Mouse (Mus musculus): ENCODE measurements around the gene Cd34. TPM values are rescaled to one million over a fixed set of nuclear protein-coding genes. Genes with fewer than 3 reads are reported as not detected.

The Cd34 gene
- polyA plus RNA-seq (2015; fragmentation: Nextera tagmentation; extraction: Ambion mirVana) = 205 and 212 TPM in 2 replicates

GRCm38 (mm10) chr1:194938715-194939114 lies at the start of gene Cd34:
Cd34 (plus strand) TSS chr1:194938819.
- H3K27me3 ChIP-seq (ENCODE audit: control insufficient read depth, insufficient read depth, low read depth, low read length) = peaks cover 4% of the 10 kb centered on the region; the same call in 1 of the 2 replicates
- peak within 1 kb of the TSS; percentile 62 for H3K4me3 ChIP-seq (ENCODE audit: low read length)
- H3K9me3 ChIP-seq (ENCODE audit: control insufficient read depth, low read length) = no peaks in the 10 kb centered on the region
- no peaks in the 10 kb centered on the region for H3K36me3 ChIP-seq (ENCODE audit: control insufficient read depth, insufficient read depth, low read length)
- peak within 1 kb of the TSS; percentile 75 for H3K27ac ChIP-seq (ENCODE audit: low read length)
- peak; percentile 99 for ATAC-seq (ENCODE audit: low read depth)
- H3K4me2 ChIP-seq (ENCODE audit: low read depth, low read length) = peak within 1 kb of the TSS; percentile 79
- H3K9ac ChIP-seq (ENCODE audit: low read length) = peak within 1 kb of the TSS; percentile 77
- WGBS = under 1% methylated on average over 26 of the region's 26 CpGs
- peaks cover 8% of the 10 kb centered on the region; the same call in 1 of the 2 replicates for H3K4me1 ChIP-seq (replicated peaks; ENCODE audit: control insufficient read depth, insufficient read depth, low read length)

- ATAC-seq (ENCODE audit: low read depth) = no peak
- Histone ChIP-seq H3K9ac (ENCODE audit: low read length) (no peak overlapping the region), H3K4me1 (replicated peaks; ENCODE audit: control insufficient read depth, insufficient read depth, low read length) (no peaks in the 10 kb centered on the region), H3K4me2 (ENCODE audit: low read depth, low read length) (no peak overlapping the region), H3K36me3 (ENCODE audit: control insufficient read depth, insufficient read depth, low read length) (no peaks in the 10 kb centered on the region), H3K9me3 (ENCODE audit: control insufficient read depth, low read length) (no peaks in the 10 kb centered on the region), H3K27ac (ENCODE audit: low read length) (no peak overlapping the region), H3K27me3 (ENCODE audit: control insufficient read depth, insufficient read depth, low read depth, low read length) (no peaks in the 10 kb centered on the region), H3K4me3 (ENCODE audit: low read length) (no peak overlapping the region)
- 44% methylated on average over 1 of the region's 1 CpGs for WGBS
Observed at GRCm38 (mm10) chr1:194894513-194894912, 44.1 kb upstream of the Cd34 start.

GRCm38 (mm10) chr1:194895287-194895686 lies 43.3 kb upstream of the Cd34 start:
- H3K9ac ChIP-seq (ENCODE audit: low read length) = no peak overlapping the region
- H3K4me3 ChIP-seq (ENCODE audit: low read length) = no peak overlapping the region
- H3K27me3 ChIP-seq (ENCODE audit: control insufficient read depth, insufficient read depth, low read depth, low read length) = no peaks in the 10 kb centered on the region
- ATAC-seq (ENCODE audit: low read depth) = no peak
- H3K4me1 ChIP-seq (replicated peaks; ENCODE audit: control insufficient read depth, insufficient read depth, low read length) = no peaks in the 10 kb centered on the region
- WGBS = 73% methylated on average over 3 of the region's 3 CpGs
- no peaks in the 10 kb centered on the region for H3K9me3 ChIP-seq (ENCODE audit: control insufficient read depth, low read length)
- H3K36me3 ChIP-seq (ENCODE audit: control insufficient read depth, insufficient read depth, low read length) = no peaks in the 10 kb centered on the region
- no peak overlapping the region for H3K4me2 ChIP-seq (ENCODE audit: low read depth, low read length)
- no peak overlapping the region for H3K27ac ChIP-seq (ENCODE audit: low read length)

GRCm38 (mm10) chr1:194901075-194901474 lies 37.5 kb upstream of the Cd34 start:
- no peaks in the 10 kb centered on the region for H3K27me3 ChIP-seq (ENCODE audit: control insufficient read depth, insufficient read depth, low read depth, low read length)
- no peak overlapping the region for H3K4me2 ChIP-seq (ENCODE audit: low read depth, low read length)
- H3K9ac ChIP-seq (ENCODE audit: low read length) = no peak overlapping the region
- ATAC-seq (ENCODE audit: low read depth) = no peak
- no peaks in the 10 kb centered on the region for H3K9me3 ChIP-seq (ENCODE audit: control insufficient read depth, low read length)
- no peaks in the 10 kb centered on the region for H3K36me3 ChIP-seq (ENCODE audit: control insufficient read depth, insufficient read depth, low read length)
- H3K4me1 ChIP-seq (replicated peaks; ENCODE audit: control insufficient read depth, insufficient read depth, low read length) = no peaks in the 10 kb centered on the region
- no peak overlapping the region for H3K4me3 ChIP-seq (ENCODE audit: low read length)
- H3K27ac ChIP-seq (ENCODE audit: low read length) = no peak overlapping the region

GRCm38 (mm10) chr1:194901826-194902225 lies 36.8 kb upstream of the Cd34 start:
- ATAC-seq (ENCODE audit: low read depth) = no peak
- no peak overlapping the region for H3K9ac ChIP-seq (ENCODE audit: low read length)
- no peak overlapping the region for H3K27ac ChIP-seq (ENCODE audit: low read length)
- no peak overlapping the region for H3K4me3 ChIP-seq (ENCODE audit: low read length)
- H3K36me3 ChIP-seq (ENCODE audit: control insufficient read depth, insufficient read depth, low read length) = no peaks in the 10 kb centered on the region
- 60% methylated on average over 1 of the region's 1 CpGs for WGBS
- no peaks in the 10 kb centered on the region for H3K4me1 ChIP-seq (replicated peaks; ENCODE audit: control insufficient read depth, insufficient read depth, low read length)
- no peaks in the 10 kb centered on the region for H3K9me3 ChIP-seq (ENCODE audit: control insufficient read depth, low read length)
- H3K27me3 ChIP-seq (ENCODE audit: control insufficient read depth, insufficient read depth, low read depth, low read length) = no peaks in the 10 kb centered on the region
- no peak overlapping the region for H3K4me2 ChIP-seq (ENCODE audit: low read depth, low read length)

- Histone ChIP-seq H3K4me1 (replicated peaks; ENCODE audit: control insufficient read depth, insufficient read depth, low read length) (no peaks in the 10 kb centered on the region), H3K27me3 (ENCODE audit: control insufficient read depth, insufficient read depth, low read depth, low read length) (no peaks in the 10 kb centered on the region), H3K27ac (ENCODE audit: low read length) (no peak overlapping the region), H3K4me3 (ENCODE audit: low read length) (no peak overlapping the region), H3K9ac (ENCODE audit: low read length) (no peak overlapping the region), H3K4me2 (ENCODE audit: low read depth, low read length) (no peak overlapping the region), H3K9me3 (ENCODE audit: control insufficient read depth, low read length) (no peaks in the 10 kb centered on the region), H3K36me3 (ENCODE audit: control insufficient read depth, insufficient read depth, low read length) (no peaks in the 10 kb centered on the region)
- no peak for ATAC-seq (ENCODE audit: low read depth)
Observed at GRCm38 (mm10) chr1:194908956-194909355, 29.7 kb upstream of the Cd34 start.

GRCm38 (mm10) chr1:194925753-194926350 lies 12.8 kb upstream of the Cd34 start:
- Histone ChIP-seq H3K27ac (ENCODE audit: low read length) (peak overlapping the region; percentile 47), H3K9me3 (ENCODE audit: control insufficient read depth, low read length) (no peaks in the 10 kb centered on the region), H3K9ac (ENCODE audit: low read length) (no peak overlapping the region), H3K27me3 (ENCODE audit: control insufficient read depth, insufficient read depth, low read depth, low read length) (no peaks in the 10 kb centered on the region), H3K36me3 (ENCODE audit: control insufficient read depth, insufficient read depth, low read length) (no peaks in the 10 kb centered on the region), H3K4me1 (replicated peaks; ENCODE audit: control insufficient read depth, insufficient read depth, low read length) (peaks cover 23% of the 10 kb centered on the region), H3K4me2 (ENCODE audit: low read depth, low read length) (no peak overlapping the region), H3K4me3 (ENCODE audit: low read length) (no peak overlapping the region)
- WGBS = 19% methylated on average over 1 of the region's 1 CpGs
- 0 out of 2 replicates have a peak, but pooled peaks have one; percentile 29 for ATAC-seq (ENCODE audit: low read depth)

- H3K4me1 ChIP-seq (replicated peaks; ENCODE audit: control insufficient read depth, insufficient read depth, low read length) = peaks cover 23% of the 10 kb centered on the region
- no peaks in the 10 kb centered on the region for H3K36me3 ChIP-seq (ENCODE audit: control insufficient read depth, insufficient read depth, low read length)
- WGBS = 46% methylated on average over 3 of the region's 3 CpGs
- peak; percentile 83 for ATAC-seq (ENCODE audit: low read depth)
- no peaks in the 10 kb centered on the region for H3K9me3 ChIP-seq (ENCODE audit: control insufficient read depth, low read length)
- no peak overlapping the region for H3K4me3 ChIP-seq (ENCODE audit: low read length)
- H3K9ac ChIP-seq (ENCODE audit: low read length) = no peak overlapping the region
- no peaks in the 10 kb centered on the region for H3K27me3 ChIP-seq (ENCODE audit: control insufficient read depth, insufficient read depth, low read depth, low read length)
- H3K4me2 ChIP-seq (ENCODE audit: low read depth, low read length) = no peak overlapping the region
- H3K27ac ChIP-seq (ENCODE audit: low read length) = peak overlapping the region; percentile 47
Observed at GRCm38 (mm10) chr1:194927887-194928286, 10.7 kb upstream of the Cd34 start.

- Histone ChIP-seq H3K9me3 (ENCODE audit: control insufficient read depth, low read length) (no peaks in the 10 kb centered on the region), H3K27ac (ENCODE audit: low read length) (peak overlapping the region; percentile 82), H3K36me3 (ENCODE audit: control insufficient read depth, insufficient read depth, low read length) (no peaks in the 10 kb centered on the region), H3K9ac (ENCODE audit: low read length) (no peak overlapping the region), H3K4me2 (ENCODE audit: low read depth, low read length) (no peak overlapping the region), H3K4me1 (replicated peaks; ENCODE audit: control insufficient read depth, insufficient read depth, low read length) (peaks cover 23% of the 10 kb centered on the region), H3K27me3 (ENCODE audit: control insufficient read depth, insufficient read depth, low read depth, low read length) (no peaks in the 10 kb centered on the region), H3K4me3 (ENCODE audit: low read length) (no peak overlapping the region)
- WGBS = 58% methylated on average over 2 of the region's 2 CpGs
- ATAC-seq (ENCODE audit: low read depth) = peak; percentile 12; the same call in 1 of the 2 replicates
Observed at GRCm38 (mm10) chr1:194929275-194929971, 9.2 kb upstream of the Cd34 start.
